Comparison of ENCODE assay signal across 9 mouse cellular contexts in the genomic region with DNA sequence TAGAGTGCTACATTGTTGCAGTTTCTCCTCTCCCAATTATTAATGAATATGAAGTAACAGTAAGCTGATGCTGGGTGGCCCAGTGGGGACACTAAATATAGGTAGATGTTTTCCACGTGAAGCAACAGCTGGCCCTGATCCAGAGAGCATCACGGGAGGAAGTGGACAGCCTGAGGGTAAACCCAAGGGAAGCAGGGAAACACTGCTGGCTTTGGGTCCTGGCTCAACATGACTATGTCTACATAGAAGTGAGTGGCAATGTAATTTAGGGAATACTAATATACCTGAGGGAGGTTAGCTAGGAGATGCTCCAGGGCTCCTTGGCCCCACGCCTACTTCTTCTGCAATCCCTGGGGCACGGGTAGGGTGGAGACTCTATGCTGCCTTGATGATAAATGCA.
DNase-seq lines count a peak whose midpoint lies in the region; ATAC-seq and TF ChIP-seq lines count a peak whose summit lies in the region.
"Had no signal": no experiment of that assay in that cellular context is flagged by ENCODE, and none has a peak within 500 bp of the region (broad histone marks: within the 10 kb centered on the region; RNA-seq: fewer than 3 reads in every experiment).

No protein-coding gene starts in this region.

- H3K4me1 ChIP-seq in lung, embryonic 14.5 days (ENCODE audit: insufficient read depth), result peaks cover 27% of the 10 kb centered on the region
- peaks cover 28% of the 10 kb centered on the region for H3K4me1 ChIP-seq in intestine, embryonic 16.5 days (ENCODE audit: control insufficient read depth, insufficient read depth, low read length)

- no peak overlapping the region for H3K4me3 ChIP-seq in lung, embryonic 14.5 days (ENCODE audit: low read depth, low read length)
- no peak overlapping the region for H3K4me3 ChIP-seq in intestine, embryonic 16.5 days (ENCODE audit: low read length)
- H3K4me3 ChIP-seq: forebrain, embryonic 13.5 days had no signal

- TF ChIP-seq CTCF in lung, embryonic 14.5 days (IDR thresholded peaks at IDR 0.05; ENCODE audit: low read depth), result no peak

- no peak for DNase-seq in lung, embryonic 14.5 days
- DNase-seq in lung, postnatal 4 days, result no peak
- DNase-seq in cerebellum, postnatal 10 days, result peak; percentile 69 to 71
- peak; percentile 26 to 60 for DNase-seq in gastrocnemius, postnatal 36 days
- peak; percentile 31 for DNase-seq in lung, postnatal 10 days
- DNase-seq in urinary bladder, adult 2 months (ENCODE audit: low spot score), result no peak
- no peak for DNase-seq in layer of hippocampus, adult 11-12 months (ENCODE audit: low spot score)

- H3K27ac ChIP-seq in lung, embryonic 14.5 days (ENCODE audit: low read depth), result peak overlapping the region; percentile 63; the same call in 1 of the 2 replicates
- no peak overlapping the region for H3K27ac ChIP-seq in intestine, embryonic 16.5 days (ENCODE audit: low read length)
- H3K27ac ChIP-seq: forebrain, embryonic 13.5 days had no signal

- ATAC-seq in lung, embryonic 14.5 days (ENCODE audit: insufficient read depth), result no peak; the same call in 1 of the 2 replicates
- no peak for ATAC-seq in intestine, embryonic 16.5 days
- ATAC-seq: forebrain, embryonic 13.5 days had no signal

- WGBS in lung, embryonic 14.5 days, result 41% methylated on average over 4 of the region's 4 CpGs
- WGBS in intestine, embryonic 16.5 days, result 53% methylated on average over 4 of the region's 4 CpGs

- H3K27me3 ChIP-seq in lung, embryonic 14.5 days (ENCODE audit: insufficient read depth, low read length), result no peaks in the 10 kb centered on the region
- H3K27me3 ChIP-seq in intestine, embryonic 16.5 days (replicated peaks; ENCODE audit: control insufficient read depth, insufficient read depth, low read length), result no peaks in the 10 kb centered on the region
- H3K27me3 ChIP-seq: forebrain, embryonic 13.5 days had no signal

- no peak overlapping the region for H3K9ac ChIP-seq in lung, embryonic 14.5 days
- no peak overlapping the region for H3K9ac ChIP-seq in intestine, embryonic 16.5 days (ENCODE audit: low read depth, low read length)
- H3K9ac ChIP-seq: forebrain, embryonic 13.5 days had no signal

- no peak overlapping the region for H3K4me2 ChIP-seq in lung, embryonic 14.5 days
- no peak overlapping the region for H3K4me2 ChIP-seq in intestine, embryonic 16.5 days (ENCODE audit: low read depth, low read length)
- H3K4me2 ChIP-seq: forebrain, embryonic 13.5 days had no signal

- intact Hi-C loops in gastrocnemius, postnatal 36 days (cut with DNase I), result no loop called here

- no peaks in the 10 kb centered on the region for H3K36me3 ChIP-seq in lung, embryonic 14.5 days (ENCODE audit: insufficient read depth)
- H3K36me3 ChIP-seq in intestine, embryonic 16.5 days (ENCODE audit: control insufficient read depth, insufficient read depth, low read length), result no peaks in the 10 kb centered on the region

- no peaks in the 10 kb centered on the region for H3K9me3 ChIP-seq in lung, embryonic 14.5 days (ENCODE audit: low read depth, low read length)
- H3K9me3 ChIP-seq in intestine, embryonic 16.5 days (ENCODE audit: control insufficient read depth, low read length), result no peaks in the 10 kb centered on the region
- H3K9me3 ChIP-seq: forebrain, embryonic 13.5 days had no signal

Comparison
In these comparisons a context has a peak if more than half of its experiments do, and no peak if none do; other contexts are left out.
1. DNase-seq: peak in cerebellum, postnatal 10 days (2 of 2), gastrocnemius, postnatal 36 days (2 of 2) and lung, postnatal 10 days (single experiment); none in lung, embryonic 14.5 days (single experiment), lung, postnatal 4 days (0 of 2), urinary bladder, adult 2 months (single experiment) and layer of hippocampus, adult 11-12 months (single experiment).